Mouse (Mus musculus) cortical plate, adult 2 months (tissue): ENCODE results near the gene 1700020N01Rik.

Source experiments
- CTCF ChIP-seq: fragments of 200-500 bp; IDR thresholded peaks from 2 replicates; pipeline ENCODE4 v1.5.1; 2011; ENCODE audit warnings: mild to moderate bottlenecking, control low read depth, low read length; ENCODE audit not compliant: insufficient read depth; ENCODE audit errors: extremely low read depth
- POLR2A ChIP-seq: fragments of 200-500 bp; IDR thresholded peaks from 2 replicates; pipeline ENCODE4 v1.6.1; 2011; ENCODE audit warnings: mild to moderate bottlenecking, low read length, control low read depth; ENCODE audit not compliant: insufficient read depth; ENCODE audit errors: extremely low read depth

DNA sequence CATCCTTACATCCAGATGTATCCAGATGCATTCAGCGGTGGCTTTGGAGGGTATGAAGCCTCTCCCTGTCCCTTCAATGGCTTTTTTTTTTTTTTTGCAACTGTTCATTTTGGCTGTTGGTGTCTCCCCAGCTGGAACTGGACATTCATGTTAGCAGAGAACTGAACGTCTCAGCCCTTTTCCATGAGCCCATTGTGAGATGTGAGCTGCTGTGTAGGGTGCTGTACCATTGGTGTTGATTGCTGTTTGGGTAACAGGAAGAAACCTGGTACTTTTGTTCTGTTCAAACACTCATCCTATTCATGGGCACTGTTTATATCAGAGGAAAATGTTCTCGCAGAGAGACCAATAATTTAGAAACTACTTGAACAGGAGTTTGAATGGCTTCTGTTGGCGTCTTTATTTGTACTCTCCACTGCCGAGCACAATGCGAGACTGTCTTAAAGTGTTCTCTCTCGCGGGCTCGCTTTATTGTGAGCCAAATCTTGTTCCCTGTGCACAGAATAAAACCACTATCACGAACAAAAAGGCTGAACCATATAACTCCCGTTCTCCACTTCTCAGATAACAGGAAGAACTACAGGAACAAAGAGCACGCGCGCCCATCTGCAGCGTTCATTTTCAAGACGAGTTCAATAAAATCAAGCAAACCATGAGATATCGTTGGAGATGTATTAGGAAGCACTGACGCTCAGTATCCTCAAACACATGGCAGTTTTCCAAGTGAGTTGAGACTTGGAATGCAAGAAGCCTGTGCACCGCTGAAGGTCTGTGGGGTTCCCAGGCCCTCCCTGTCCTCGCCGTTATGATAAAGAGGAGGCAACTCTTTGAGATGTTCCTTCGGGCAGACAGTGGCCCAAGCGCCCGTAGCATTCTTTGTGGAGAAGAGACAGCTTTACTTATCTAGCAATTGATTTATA, 59.7 kb downstream of the 1700020N01Rik start:
- TF ChIP-seq CTCF: no peak
- no peak for TF ChIP-seq POLR2A
